Mouse (Mus musculus) gastrocnemius, adult 2 months (tissue): ENCODE data around the gene Comt. TPM values are rescaled to one million over a fixed set of nuclear protein-coding genes. Genes with fewer than 3 reads are reported as not detected.

Source experiments
- DNase-seq: peaks from one replicate; pipeline ENCODE4 v3.0.0; 2022
- H3K27ac ChIP-seq: fragments of 200-600 bp; 2 replicates; pipeline ENCODE4 v1.8.1; 2022; ENCODE audit warnings: mild to moderate bottlenecking
- H3K4me3 ChIP-seq: fragments of 200-600 bp; 2 replicates; pipeline ENCODE4 v1.8.1; 2022; ENCODE audit warnings: mild to moderate bottlenecking, moderate library complexity
- CTCF ChIP-seq: fragments of 200-600 bp; IDR thresholded peaks from 2 replicates; pipeline ENCODE4 v1.8.1; 2022; ENCODE audit warnings: antibody characterized with exemption, mild to moderate bottlenecking, moderate library complexity
- intact Hi-C: fragments of 180-260 bp; cut with DNase I; formaldehyde crosslinking; loops from one replicate; pipeline ENCODE4 v1.15.1; 2025
- long read RNA-seq, 2 experiments: library from polyadenylated mRNA; stranded (forward); transcript quantifications; one replicate each; pipeline ENCODE4 v2.0.0; 2021
- total RNA-seq, 2 experiments: library from RNA; stranded (reverse); gene quantifications; 2 replicates each; pipeline ENCODE4 v1.2.3; 2021

The Comt gene
- 10 to 100 TPM; 35.4 to 43.5 TPM for total RNA-seq
- long read RNA-seq, experiment 1, transcript Comt-202 (5 exons, 1,866 nt): minor isoform, 5 of 22 reads
- long read RNA-seq, experiment 1, transcript Comt-201 (6 exons, 1,397 nt): major isoform, 8 of 22 reads
- long read RNA-seq, experiment 1, partial matches to known transcripts: 2 of 22 reads
- long read RNA-seq, experiment 1, other reads (novel, unspliced or antisense): 7 of 22 reads
- long read RNA-seq, experiment 2, transcript Comt-201 (6 exons, 1,397 nt): major isoform, 8 of 16 reads
- long read RNA-seq, experiment 2, partial matches to known transcripts: 1 of 16 reads
- long read RNA-seq, experiment 2, other reads (novel, unspliced or antisense): 4 of 16 reads

- DNase-seq: no peak
- intact Hi-C loops: no loop called here
- H3K27ac ChIP-seq: peak within 1 kb of the TSS; percentile 92
- peak within 1 kb of the TSS; percentile 83 for H3K4me3 ChIP-seq
- TF ChIP-seq CTCF: no peak
Observed at GRCm38 (mm10) chr16:18426802-18427280, at the start of gene Comt. TSS of gene Comt (minus strand) at chr16:18426852.

- intact Hi-C loops: no loop called here
- no peak for TF ChIP-seq CTCF
- Histone ChIP-seq H3K4me3 (no peak overlapping the region), H3K27ac (no peak overlapping the region)
- no peak for DNase-seq
Observed at GRCm38 (mm10) chr16:18474021-18474420, 47.4 kb upstream of the Comt start.

- TF ChIP-seq CTCF: no peak
- DNase-seq: no peak
- intact Hi-C loops: no loop called here
- H3K4me3 ChIP-seq: no peak overlapping the region
- no peak overlapping the region for H3K27ac ChIP-seq
Observed at GRCm38 (mm10) chr16:18472976-18473375, 46.3 kb upstream of the Comt start.

GRCm38 (mm10) chr16:18472416-18472815 is 45.8 kb upstream of the Comt start:
- Histone ChIP-seq H3K4me3 (no peak overlapping the region), H3K27ac (no peak overlapping the region)
- TF ChIP-seq CTCF: no peak
- DNase-seq: no peak
- intact Hi-C loops: no loop called here

- TF ChIP-seq CTCF: no peak
- Histone ChIP-seq H3K27ac (no peak overlapping the region), H3K4me3 (no peak overlapping the region)
- intact Hi-C loops: no loop called here
- DNase-seq: no peak
Observed at GRCm38 (mm10) chr16:18471976-18472375, 45.3 kb upstream of the Comt start.

GRCm38 (mm10) chr16:18471381-18471955 is 44.8 kb upstream of the Comt start:
- Histone ChIP-seq H3K27ac (no peak overlapping the region), H3K4me3 (no peak overlapping the region)
- DNase-seq: no peak
- intact Hi-C loops: no loop called here
- TF ChIP-seq CTCF: no peak

- DNase-seq: no peak
- TF ChIP-seq CTCF: peak; percentile 22; the same call in 1 of the 2 replicates
- intact Hi-C loops: no loop called here
- no peak overlapping the region for H3K27ac ChIP-seq
- no peak overlapping the region for H3K4me3 ChIP-seq
Observed at GRCm38 (mm10) chr16:18470829-18471228, 44.2 kb upstream of the Comt start.

GRCm38 (mm10) chr16:18464271-18464670 is 37.6 kb upstream of the Comt start:
- H3K27ac ChIP-seq: peak overlapping the region; percentile 64
- H3K4me3 ChIP-seq: no peak overlapping the region
- peak; percentile 75 for DNase-seq
- no peak for TF ChIP-seq CTCF
- intact Hi-C loops: loop anchor here (5.0 kb wide), 1 partner anchor 33 kb away; the partner anchor contains the start of genes Gnb1l and Rtl10

GRCm38 (mm10) chr16:18462598-18462997 is 35.9 kb upstream of the Comt start:
- Histone ChIP-seq H3K27ac (peak overlapping the region; percentile 64), H3K4me3 (no peak overlapping the region)
- intact Hi-C loops: loop anchor here (5.0 kb wide), 1 partner anchor 35 kb away; the partner anchor contains the start of genes Gnb1l and Rtl10
- TF ChIP-seq CTCF: no peak
- DNase-seq: peak; percentile 52

GRCm38 (mm10) chr16:18462031-18462430 is 35.4 kb upstream of the Comt start:
- Histone ChIP-seq H3K4me3 (no peak overlapping the region), H3K27ac (no peak overlapping the region)
- DNase-seq: no peak
- no peak for TF ChIP-seq CTCF
- intact Hi-C loops: loop anchor here (5.0 kb wide), 1 partner anchor 35 kb away; the partner anchor contains the start of genes Gnb1l and Rtl10

- no peak for TF ChIP-seq CTCF
- no peak overlapping the region for H3K27ac ChIP-seq
- DNase-seq: peak; percentile 24
- intact Hi-C loops: loop anchor here (5.0 kb wide), 1 partner anchor 36 kb away; the partner anchor contains the start of genes Gnb1l and Rtl10
- H3K4me3 ChIP-seq: no peak overlapping the region
Observed at GRCm38 (mm10) chr16:18460826-18461225, 34.2 kb upstream of the Comt start.

- peak; percentile 35 for DNase-seq
- intact Hi-C loops: loop anchor here (5.0 kb wide), 2 partner anchors 37 to 47 kb away; partner anchors contain the start of genes Gnb1l and Rtl10
- no peak for TF ChIP-seq CTCF
- H3K4me3 ChIP-seq: peak overlapping the region; percentile 28
- peak overlapping the region; percentile 28; the same call in 1 of the 2 replicates for H3K27ac ChIP-seq
Observed at GRCm38 (mm10) chr16:18459955-18460370, 33.3 kb upstream of the Comt start.
